ENCODE assay signal across 9 mouse cellular contexts in genomic region chr9:34912996-34913395, GRCm38 (mm10).
DNase-seq lines count a peak whose midpoint lies in the region; ATAC-seq lines count a peak whose summit lies in the region.
"Had no signal": no experiment of that assay in that cellular context is flagged by ENCODE, and none has a peak within 500 bp of the region (broad histone marks: within the 10 kb centered on the region; RNA-seq: fewer than 3 reads in every experiment).

No protein-coding gene starts in this region.

- H3K4me1 ChIP-seq in kidney, embryonic 14.5 days (ENCODE audit: control insufficient read depth, insufficient read depth, low read length): no peaks in the 10 kb centered on the region
- H3K4me1 ChIP-seq in hindbrain, embryonic 11.5 days (replicated peaks; ENCODE audit: control insufficient read depth, insufficient read depth, low read length): no peaks in the 10 kb centered on the region
- H3K4me1 ChIP-seq: lung, embryonic 15.5 days had no signal

- peak; percentile 39 for DNase-seq in kidney, adult 18-20 months
- peak; percentile 71 to 72 for DNase-seq in adrenal gland, postnatal 36 days
- DNase-seq in hindbrain, embryonic 11.5 days (ENCODE audit: low spot score): peak; percentile 73
- peak; percentile 5 to 18 for DNase-seq in lung, adult 18-20 months
- peak; percentile 12 for DNase-seq in thymus, postnatal 14 days
- no peak for DNase-seq in left cerebral cortex, postnatal 25 days (ENCODE audit: low spot score in 2 of 2)
- DNase-seq in right cerebral cortex, adult 18-20 months: no peak

- H3K27me3 ChIP-seq in kidney, embryonic 14.5 days (ENCODE audit: control insufficient read depth, insufficient read depth, low read length): no peaks in the 10 kb centered on the region
- no peaks in the 10 kb centered on the region for H3K27me3 ChIP-seq in hindbrain, embryonic 11.5 days (ENCODE audit: control insufficient read depth, insufficient read depth, low read length)
- H3K27me3 ChIP-seq: lung, embryonic 15.5 days had no signal

- H3K9ac ChIP-seq in kidney, embryonic 14.5 days (ENCODE audit: low read depth, low read length): no peak overlapping the region
- no peak overlapping the region for H3K9ac ChIP-seq in hindbrain, embryonic 11.5 days (ENCODE audit: low read depth, low read length)
- H3K9ac ChIP-seq: lung, embryonic 15.5 days had no signal

- 4% methylated on average over 5 of the region's 5 CpGs for WGBS in kidney, embryonic 14.5 days
- WGBS in hindbrain, embryonic 11.5 days: 11% methylated on average over 5 of the region's 5 CpGs

- H3K4me3 ChIP-seq in kidney, embryonic 14.5 days (ENCODE audit: low read length): no peak overlapping the region
- H3K4me3 ChIP-seq in hindbrain, embryonic 11.5 days (ENCODE audit: low read depth, low read length): no peak overlapping the region
- H3K4me3 ChIP-seq: lung, embryonic 15.5 days had no signal

- H3K36me3 ChIP-seq in kidney, embryonic 14.5 days (ENCODE audit: control insufficient read depth, insufficient read depth, low read length): no peaks in the 10 kb centered on the region
- H3K36me3 ChIP-seq in hindbrain, embryonic 11.5 days (ENCODE audit: control insufficient read depth, insufficient read depth, low read length): no peaks in the 10 kb centered on the region
- H3K36me3 ChIP-seq: lung, embryonic 15.5 days had no signal

- H3K27ac ChIP-seq in kidney, embryonic 14.5 days (ENCODE audit: low read depth, low read length): no peak overlapping the region
- no peak overlapping the region for H3K27ac ChIP-seq in hindbrain, embryonic 11.5 days (ENCODE audit: low read depth, low read length)
- H3K27ac ChIP-seq: lung, embryonic 15.5 days had no signal

- ATAC-seq in kidney, embryonic 14.5 days (ENCODE audit: low FRiP score, low TSS enrichment): no peak
- ATAC-seq in hindbrain, embryonic 11.5 days (ENCODE audit: low FRiP score): no peak

- H3K9me3 ChIP-seq in kidney, embryonic 14.5 days (ENCODE audit: control insufficient read depth, low read length): no peaks in the 10 kb centered on the region
- no peaks in the 10 kb centered on the region for H3K9me3 ChIP-seq in hindbrain, embryonic 11.5 days (ENCODE audit: control insufficient read depth, low read length)
- H3K9me3 ChIP-seq: lung, embryonic 15.5 days had no signal

- intact Hi-C loops in left cerebral cortex, postnatal 25 days (cut with DNase I): no loop called here

- H3K4me2 ChIP-seq in kidney, embryonic 14.5 days (replicated peaks; ENCODE audit: low read depth, low read length): no peak overlapping the region
- H3K4me2 ChIP-seq in hindbrain, embryonic 11.5 days (replicated peaks; ENCODE audit: low read depth, low read length): no peak overlapping the region
- H3K4me2 ChIP-seq: lung, embryonic 15.5 days had no signal

Comparison
In these comparisons a context has a peak if more than half of its experiments do, and no peak if none do; other contexts are left out.
1. DNase-seq: peak in kidney, adult 18-20 months (single experiment), adrenal gland, postnatal 36 days (2 of 2), hindbrain, embryonic 11.5 days (single experiment), lung, adult 18-20 months (2 of 2) and thymus, postnatal 14 days (single experiment); none in left cerebral cortex, postnatal 25 days (0 of 2) and right cerebral cortex, adult 18-20 months (single experiment).